Mouse (Mus musculus): ENCODE data around the gene Marc1.

The Marc1 gene

DNA sequence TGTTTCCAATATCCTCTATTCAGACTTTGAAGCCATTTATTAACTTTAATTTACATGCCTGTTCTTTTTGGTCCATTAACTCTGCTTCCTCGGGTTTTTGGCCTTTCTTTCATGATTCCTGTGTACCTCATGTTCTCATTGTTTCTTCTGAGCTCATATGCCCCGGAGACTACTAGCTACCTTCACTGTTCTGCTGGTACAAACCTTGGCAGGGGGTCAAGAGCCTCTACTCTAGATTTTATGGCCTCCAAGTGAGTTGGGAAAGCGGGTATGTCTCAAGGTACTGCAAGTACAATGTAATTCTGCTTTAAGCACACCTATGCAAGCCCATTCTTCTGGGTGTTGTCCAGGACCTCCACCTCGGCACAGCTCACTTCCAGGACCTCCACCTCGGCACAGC is 48.2 kb downstream of the Marc1 start:
- DNase-seq (ENCODE audit: low spot score in 2 of 2) = no peak

DNA sequence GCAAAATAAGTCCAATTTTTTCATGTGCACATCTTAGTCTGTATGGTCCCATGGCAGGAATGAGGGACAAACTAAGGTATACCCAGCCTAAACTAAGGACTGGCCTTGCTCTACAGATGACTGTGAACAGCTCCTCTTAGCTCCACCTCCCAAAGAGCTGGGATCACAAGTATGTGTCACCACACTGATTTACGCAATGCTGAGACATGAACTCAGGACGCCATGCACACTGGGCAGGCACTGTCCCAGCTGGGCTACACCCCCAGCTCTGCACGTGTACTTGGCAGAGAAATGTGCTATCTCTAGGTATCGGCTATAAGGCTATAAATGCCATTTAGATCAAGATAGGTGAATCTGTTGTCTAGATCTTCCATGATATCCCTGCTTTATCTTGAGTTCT is 49.1 kb downstream of the Marc1 start:
- no peak for DNase-seq (ENCODE audit: low spot score in 2 of 2)

DNA sequence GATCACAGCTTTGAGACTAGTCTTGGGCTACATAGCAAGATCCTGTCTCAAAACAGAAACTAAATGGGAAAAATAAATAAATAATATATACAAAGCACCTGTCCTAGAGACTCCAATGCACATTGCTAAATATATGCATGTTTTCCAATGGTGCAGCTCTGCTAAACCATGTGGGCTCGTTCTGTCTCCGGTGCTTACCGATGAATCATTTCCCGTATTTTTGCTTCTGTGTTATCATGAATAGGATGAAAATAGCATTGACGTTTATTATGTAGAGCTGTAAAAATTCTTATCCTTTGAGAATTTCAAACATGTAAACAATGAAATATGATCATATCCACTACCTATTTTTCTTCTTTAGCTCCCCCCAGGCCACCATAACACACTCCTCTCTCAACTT is 58.4 kb downstream of the Marc1 start:
- no peak for DNase-seq (ENCODE audit: low spot score in 2 of 2)

DNA sequence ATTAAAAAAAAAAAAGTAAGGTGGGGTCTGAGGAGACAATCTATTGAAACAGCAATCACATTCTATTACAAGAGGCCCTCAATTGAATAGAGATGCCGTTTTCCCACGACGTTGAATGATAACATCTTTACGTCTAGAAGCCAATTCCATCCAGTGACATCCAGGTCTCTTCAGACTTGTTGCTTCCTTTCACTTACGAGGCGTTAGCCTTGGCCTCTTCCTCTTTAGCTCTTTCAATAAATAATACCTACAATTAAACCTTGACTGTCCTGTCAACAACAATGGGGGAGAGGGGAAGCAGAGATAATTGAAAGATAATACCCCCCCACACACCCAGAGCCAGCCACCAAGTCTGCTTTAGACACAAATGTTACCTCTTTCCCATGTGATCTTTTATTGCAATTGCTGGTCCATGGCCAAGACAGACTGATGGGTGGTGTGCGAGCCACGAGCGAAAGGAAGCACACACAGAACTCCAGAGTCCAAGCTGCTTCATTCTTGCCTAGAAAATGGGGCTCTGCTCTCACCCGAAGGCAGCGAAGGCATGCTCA is 60.9 kb downstream of the Marc1 start:
- DNase-seq (ENCODE audit: low spot score in 2 of 2) = no peak

DNA sequence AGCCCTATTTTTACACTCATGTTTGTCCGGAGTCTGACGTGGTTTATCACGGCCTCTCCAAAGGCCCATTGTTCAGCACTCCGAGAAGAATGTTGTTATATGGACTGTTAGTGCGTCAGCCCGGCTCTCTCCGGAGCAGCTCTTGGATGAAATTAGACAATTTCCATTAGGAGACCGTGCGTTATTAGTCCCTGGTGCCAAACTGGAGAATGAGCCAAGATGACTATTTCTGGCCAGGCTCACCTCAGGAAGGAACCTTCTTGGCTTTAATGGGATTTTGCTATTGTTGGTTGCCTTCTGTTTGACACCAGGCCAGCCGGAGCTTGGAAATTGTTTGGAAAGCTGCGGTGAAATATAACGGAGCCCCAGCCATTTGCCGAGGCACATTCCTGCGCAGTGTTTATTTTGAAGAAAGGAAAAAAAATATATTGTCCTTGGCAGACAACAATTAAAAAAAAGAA is 62.4 kb downstream of the Marc1 start:
- no peak for DNase-seq (ENCODE audit: low spot score in 2 of 2)

DNA sequence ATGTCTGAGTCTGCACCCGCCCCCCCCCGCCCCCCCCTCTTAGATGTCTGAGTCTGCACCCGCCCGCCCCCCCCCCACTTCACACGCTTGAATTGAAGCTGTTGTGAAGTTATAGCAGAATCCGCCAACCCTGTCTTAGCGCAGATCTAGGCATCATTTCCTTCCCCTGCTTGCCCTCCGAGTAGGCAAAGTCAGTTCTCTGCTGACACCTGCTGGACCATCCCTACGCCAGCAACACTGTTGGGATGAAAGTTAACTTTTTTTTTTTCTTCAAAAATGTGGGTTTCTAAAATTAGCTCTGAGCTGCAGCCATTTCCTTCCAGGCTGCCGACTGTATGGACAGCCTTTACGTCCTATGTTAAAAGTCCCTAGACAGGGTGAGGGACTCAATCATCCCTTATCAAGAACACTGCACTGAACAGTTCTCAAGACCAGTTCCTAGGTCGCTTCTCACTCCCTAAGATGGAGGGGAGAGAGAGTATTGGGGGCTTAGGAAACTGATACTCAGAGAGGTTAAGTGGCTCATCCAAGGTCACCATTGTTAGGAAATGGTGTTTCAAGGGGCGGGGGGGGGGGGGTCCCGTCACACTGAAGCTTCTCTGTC is 73.1 kb downstream of the Marc1 start:
- DNase-seq (ENCODE audit: low spot score in 2 of 2) = peak in 1 of 2 experiments; percentile 53

DNA sequence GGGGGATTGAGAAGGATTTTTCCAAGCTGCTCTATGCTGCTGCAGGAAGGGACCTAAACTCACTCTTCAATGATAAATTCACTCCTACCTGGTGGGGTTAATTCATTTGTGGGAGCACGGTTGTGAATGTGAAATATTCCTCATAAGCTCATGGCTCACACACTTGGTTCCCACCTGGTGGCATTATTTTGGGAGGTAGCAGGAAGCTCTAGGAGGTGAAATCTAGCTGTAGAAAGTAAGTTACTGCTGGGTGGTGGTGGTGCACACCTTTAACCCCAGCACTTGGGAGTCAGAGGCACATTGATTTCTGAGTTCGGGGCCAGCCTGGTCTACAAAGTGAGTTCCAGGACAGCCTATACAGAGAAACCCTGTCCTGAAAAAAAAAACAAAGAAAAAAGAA is 73.9 kb downstream of the Marc1 start:
- no peak for DNase-seq (ENCODE audit: low spot score in 2 of 2)
